Mouse (Mus musculus) CD4-positive, CD25-positive, alpha-beta regulatory T cell, adult 4 months (primary cell): ENCODE results near the gene Olfr458. TPM values are rescaled to one million over a fixed set of nuclear protein-coding genes. Genes with fewer than 3 reads are reported as not detected.
"Not testable (repeated sequence)": the region's sequence is repeated elsewhere in the genome, so short reads cannot be mapped to it uniquely, and the experiment has no call there.

Experiments
- ATAC-seq: one replicate; pipeline ENCODE4 v1.8.0; 2017
- polyA plus RNA-seq, 2 experiments: library from polyadenylated mRNA; unstranded; fragments of 100-300 nt; shearing (Covaris generic); gene quantifications; one replicate each; pipeline ENCODE4 v1.2.1; 2017

Gene Olfr458
- polyA plus RNA-seq, result not detected

DNA sequence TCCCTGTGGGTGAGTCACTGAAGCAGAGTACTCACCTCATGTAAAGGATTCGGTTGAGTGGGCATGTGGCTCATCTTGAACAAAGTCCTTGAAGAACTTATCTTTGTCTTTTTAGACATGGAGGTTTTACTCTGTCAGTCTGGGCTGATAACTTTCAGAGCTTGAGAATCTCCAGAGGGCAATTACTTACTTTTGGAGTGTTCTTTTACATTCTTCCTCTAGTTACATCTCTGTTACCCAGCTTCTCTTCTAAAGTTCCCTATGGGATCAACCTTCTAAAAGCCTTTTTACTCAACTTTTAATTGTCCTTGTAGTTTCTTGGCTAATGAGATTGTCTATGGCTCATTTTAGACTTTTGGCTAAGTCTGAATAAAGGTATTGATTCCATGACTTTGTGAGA lies at the start of gene Olfr458:
Gene Olfr458, minus strand, starts transcription at position 101 of the 400 bp plus-strand sequence.
- no peak for ATAC-seq

DNA sequence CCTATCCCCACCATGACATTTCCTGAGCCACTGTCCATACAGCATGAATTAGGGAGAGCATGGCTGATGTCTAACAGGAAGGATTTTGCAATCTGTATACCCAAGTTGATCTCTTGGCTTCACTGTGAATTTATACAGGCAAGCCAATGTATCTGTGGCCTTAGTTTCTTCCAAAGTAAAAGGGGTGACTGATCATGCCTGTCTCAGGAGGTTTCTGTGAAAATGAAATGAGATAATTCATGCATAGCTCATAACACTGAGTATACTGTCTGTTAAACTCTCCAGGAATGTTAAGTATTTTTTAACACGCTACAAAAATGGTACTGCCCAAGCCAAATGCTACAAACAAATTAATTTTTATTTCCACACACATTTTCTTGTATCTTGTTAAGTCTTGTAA lies 48.5 kb upstream of the Olfr458 start:
- no peak for ATAC-seq

DNA sequence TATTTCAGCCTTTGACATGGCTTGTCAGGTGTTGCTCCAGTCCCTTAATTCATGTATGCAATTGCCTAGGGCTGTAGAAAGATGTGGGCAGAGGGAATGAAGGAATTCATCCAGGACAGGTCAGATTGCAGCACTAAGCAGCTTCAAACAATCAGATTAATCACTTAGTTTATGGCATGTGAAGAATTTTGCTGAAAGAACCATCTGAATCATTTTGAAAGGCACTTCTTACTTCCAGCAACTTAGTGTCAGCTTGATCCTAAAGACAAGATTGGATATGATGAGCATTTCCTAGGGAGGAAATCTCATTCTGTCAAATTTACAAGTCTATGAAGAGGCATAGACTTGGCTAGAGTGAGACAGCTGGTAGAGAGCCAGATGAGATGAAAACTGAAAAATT lies 44.3 kb upstream of the Olfr458 start:
- ATAC-seq, result no peak

DNA sequence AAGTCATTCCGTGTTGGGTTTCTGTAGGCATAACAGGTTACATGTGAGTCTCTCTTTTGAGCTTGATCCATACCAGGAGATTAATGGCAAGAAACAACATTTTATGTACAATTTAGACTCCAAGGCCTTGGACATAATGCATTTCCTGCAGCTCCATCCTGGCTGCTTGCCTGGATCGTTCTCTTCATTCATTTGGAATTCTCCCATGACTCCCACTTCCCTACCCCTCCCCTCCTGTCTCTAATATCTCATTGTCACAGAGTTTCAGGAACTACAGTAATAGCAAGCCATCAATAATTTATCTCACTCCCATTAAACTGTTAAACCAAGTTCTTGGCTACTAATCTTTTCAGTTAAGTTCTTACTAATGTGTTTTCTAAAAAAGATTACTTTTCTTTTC lies 38.5 kb upstream of the Olfr458 start:
- no peak for ATAC-seq

DNA sequence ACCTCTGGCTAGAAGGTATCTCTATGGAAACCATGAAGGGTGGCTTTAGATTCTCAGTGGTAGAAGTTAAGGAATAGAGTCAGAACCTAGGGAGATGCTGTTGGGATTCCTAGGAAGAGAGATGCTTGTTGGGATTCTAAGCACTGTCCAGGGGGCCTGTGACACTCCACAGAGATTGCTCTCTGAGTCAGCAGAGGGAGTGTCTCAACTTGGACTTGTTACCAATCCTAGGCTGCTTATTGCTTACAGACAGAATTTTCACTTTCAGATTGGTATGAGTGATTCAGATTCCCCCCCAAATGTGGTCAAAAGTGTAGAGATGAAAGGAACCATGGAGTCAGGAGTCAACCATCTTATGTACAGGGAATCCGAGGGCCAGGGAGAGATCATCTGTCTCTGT lies 24.7 kb upstream of the Olfr458 start:
- no peak for ATAC-seq

DNA sequence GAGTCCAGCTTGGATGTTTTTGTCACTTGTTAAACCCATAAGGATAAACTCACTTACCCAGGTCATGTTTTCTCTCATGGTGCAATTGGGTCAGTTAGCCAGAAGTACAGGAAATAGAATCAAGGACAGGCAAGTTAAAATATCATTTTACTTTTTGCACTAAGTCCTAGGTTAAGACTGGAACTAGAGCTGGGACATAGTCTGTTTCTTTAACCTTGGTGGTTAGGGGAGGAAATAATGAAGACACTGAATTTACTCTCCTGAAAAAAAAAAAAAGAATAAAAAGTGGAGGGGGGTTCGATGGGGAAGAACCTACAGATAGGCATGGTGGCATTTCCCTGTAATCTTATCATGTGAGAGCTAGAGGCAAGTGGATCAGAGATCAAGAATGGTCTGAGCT lies 22.1 kb upstream of the Olfr458 start, which contains the start of gene Olfr456:
Gene Olfr456, minus strand, starts transcription at position 101 of the 400 bp plus-strand sequence.
- ATAC-seq, result no peak

DNA sequence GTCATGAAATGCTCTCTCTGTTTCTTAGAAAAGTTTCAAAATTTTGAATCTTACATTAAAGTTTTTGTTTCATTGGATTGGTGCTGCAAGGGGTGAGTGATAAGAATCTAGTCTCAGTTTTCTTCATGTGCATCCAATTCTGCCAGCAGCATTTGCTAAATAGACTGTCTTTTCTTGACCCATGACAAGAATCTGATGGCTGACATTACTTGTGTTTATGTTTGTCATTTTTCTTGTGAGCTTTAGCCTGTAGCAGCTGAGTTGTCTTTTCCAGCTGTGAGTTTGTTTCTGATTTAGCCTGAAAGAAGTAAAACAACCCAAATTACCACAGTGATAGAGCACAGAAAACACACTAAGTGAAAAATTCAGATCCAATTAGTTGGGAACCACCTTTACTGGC lies 19.6 kb upstream of the Olfr458 start:
- no peak for ATAC-seq

DNA sequence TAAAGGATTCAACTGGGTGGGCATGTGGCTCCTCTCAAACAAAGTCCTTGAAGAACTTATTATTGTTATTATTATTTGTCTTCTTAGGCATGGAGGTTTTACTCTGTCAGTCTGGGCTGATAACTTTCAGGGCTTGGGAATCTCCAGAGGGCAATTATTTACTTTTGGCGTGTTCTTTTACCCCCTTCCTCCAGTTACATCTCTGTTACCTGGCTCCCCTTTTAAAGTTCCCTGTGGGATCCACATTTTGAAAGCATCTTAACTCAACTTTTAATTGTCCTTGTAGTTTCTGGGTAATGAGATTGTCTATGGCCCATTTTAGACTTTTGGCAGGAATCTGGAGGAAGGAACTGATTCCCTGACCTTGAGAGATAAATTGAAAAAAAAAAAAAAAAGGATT lies 11.2 kb upstream of the Olfr458 start, which contains the start of gene Olfr457:
Gene Olfr457, minus strand, starts transcription at position 101 of the 400 bp plus-strand sequence.
- no peak for ATAC-seq

DNA sequence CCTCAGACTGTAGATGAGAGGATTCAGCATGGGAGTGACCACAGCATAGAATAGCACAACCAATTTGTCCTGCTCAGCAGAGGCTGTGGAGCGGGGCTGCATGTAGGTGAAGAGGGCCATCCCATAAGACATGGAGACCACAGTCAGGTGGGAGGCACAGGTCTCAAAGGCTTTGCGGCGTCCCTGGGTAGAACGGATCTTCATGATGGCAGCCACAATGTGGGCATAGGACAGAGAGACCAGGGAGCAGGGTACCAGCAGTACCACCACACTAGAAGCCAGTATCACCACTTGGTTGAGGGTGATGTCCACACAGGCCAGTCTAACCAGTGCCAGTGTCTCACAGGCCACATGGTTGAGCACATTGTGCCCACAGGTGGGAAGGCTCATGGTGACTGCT lies 6.3 kb upstream of the Olfr458 start:
- not testable (repeated sequence) for ATAC-seq

DNA sequence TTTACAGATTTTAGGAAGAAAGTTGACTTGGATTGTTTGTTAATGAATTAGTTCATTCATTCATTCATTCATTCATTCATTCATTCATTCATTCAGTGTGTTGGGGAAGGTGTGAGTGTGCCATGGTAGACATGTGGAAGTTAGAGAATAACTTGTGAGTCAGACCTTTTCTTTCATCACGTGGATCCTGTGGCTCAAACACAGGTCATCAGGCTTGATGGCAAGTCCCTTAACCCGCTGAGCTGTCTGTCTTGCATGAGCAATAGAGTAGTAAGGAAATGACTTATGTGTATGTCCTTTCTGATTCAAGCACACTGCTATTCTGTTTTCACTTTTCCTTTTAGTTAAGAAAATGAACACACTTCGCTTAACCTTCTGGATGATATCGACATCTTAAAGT lies 5.5 kb upstream of the Olfr458 start:
- no peak for ATAC-seq

DNA sequence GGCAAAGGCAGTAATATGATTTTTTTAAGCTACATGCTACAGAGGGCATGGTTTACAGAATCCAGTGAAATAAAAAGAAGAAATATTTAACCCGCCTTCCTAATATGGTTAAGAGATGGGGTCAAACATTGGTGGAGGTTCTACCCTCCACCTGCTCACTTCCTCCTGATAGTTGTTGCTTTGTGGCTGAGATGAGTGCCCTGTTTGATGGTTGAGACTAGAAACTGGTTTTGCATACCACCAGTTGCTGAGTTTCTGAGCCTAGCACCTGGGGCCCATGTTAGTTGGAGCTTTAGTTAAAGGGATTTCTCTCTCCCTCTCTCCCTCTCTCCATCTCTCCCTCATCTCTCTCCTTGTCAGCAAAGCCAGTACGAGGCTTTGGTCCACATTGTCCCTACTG lies 17.6 kb downstream of the Olfr458 start:
- no peak for ATAC-seq

DNA sequence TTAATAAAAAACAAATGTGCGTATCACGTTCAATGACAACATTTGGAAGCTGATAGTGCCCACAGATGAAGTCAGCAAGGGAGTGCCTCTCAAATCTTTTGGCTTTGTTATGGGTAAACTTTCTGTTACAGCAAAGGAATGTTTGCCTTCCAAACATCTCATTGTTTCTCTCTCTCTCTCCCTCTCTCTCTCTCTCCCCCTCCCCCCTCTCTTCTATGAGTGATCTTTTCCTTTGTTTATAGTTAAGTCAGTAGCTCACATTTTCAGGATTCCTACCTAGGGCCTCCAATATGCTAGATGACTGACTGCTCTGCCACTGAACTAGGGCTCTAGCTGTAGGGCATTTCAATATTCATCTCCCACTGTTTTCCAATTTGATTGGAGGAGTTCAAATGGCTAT lies 20.5 kb downstream of the Olfr458 start:
- no peak for ATAC-seq

DNA sequence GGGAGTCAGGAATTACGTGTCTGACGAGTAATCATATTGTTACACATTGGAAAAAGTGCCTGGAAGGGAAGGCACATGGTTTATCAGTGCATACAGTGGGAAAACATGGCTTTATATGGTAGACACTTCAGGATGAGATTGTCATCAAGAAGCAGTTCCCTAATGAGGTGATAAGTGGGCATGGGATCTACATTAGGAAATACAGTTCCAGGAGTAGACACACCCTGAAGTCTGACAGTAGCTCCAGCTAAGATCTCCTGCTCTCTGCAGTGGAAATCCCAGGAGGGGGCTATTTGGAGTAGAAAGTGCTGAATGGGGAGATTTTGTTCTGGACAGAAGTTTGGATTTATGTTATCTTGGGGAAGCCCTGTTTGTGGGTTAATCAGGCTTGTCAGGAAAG lies 23.6 kb downstream of the Olfr458 start:
- no peak for ATAC-seq

DNA sequence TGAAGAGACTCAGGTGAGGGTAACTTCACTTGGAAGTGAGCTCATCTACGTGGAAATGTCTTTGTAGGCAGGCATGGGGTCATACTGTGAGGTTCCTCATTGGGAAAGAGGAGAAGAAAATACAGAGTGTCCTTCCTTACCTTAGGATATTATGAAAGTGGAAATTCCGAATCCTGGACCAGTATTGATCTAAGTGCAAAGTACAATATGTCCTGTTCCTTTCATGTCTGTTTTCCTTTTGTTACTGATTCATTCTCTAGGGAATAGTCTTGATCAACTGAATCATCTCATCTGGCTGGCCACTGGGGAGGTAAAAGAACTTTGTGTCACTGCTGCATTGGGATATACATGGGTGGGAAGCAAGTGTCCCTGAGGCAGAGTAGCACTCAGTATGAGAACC lies 29.5 kb downstream of the Olfr458 start:
- no peak for ATAC-seq

DNA sequence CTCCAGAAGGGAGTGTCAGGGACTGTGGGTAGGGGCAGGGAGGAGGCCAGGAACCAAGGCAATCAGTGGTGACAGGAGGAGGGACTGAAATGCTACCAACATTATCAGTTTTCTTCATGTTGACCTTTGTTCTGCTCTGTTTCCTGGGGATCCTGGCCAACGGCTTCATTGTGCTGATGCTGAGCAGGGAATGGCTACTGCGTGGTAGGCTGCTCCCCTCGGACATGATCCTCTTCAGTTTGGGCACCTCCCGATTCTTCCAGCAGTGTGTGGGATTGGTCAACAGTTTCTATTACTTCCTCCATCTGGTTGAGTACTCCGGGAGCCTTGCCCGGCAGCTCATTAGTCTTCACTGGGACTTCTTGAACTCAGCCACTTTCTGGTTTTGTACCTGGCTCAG lies 30.6 kb downstream of the Olfr458 start, which contains the start of gene Tas2r126:
Gene Tas2r126, plus strand, starts transcription at position 90 of the 400 bp plus-strand sequence.
- no peak for ATAC-seq

DNA sequence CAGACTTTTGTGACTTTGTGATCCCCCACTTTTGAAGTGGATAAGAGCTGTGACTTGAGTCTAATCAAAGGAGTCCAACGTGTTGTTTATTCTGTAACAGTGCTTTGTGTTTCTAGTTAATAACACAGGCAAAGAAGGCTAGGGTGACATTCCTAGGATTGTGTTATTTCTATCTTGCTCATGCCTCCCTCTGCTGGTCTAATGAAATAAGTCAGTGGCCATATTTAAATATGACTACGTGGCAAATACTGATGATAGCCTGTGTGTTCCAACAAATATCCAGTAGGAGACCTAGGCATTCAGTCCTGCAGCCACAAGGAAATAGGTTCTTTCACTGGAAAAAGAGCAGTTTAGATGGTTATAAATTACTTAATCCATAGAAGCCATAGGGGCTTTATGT lies 31.4 kb downstream of the Olfr458 start:
- no peak for ATAC-seq

DNA sequence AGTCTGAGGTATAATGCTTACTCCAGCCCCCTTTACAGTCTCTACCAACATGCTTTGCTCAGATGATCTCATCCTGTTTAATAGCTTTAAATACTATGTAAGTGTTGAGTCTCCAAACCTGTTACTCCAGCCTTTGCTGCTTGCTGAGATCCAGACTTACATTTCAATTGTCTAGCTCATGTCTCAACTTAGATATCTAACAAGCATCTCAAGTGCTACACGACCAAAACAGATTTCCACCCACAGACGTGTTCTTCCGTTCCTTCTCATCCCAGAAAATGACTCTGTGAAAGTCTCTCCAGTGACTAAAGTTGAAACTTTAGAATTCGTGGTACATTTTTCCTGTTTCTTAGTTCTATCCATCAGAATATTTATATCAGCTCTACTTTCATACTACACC lies 38.7 kb downstream of the Olfr458 start:
- ATAC-seq, result no peak

DNA sequence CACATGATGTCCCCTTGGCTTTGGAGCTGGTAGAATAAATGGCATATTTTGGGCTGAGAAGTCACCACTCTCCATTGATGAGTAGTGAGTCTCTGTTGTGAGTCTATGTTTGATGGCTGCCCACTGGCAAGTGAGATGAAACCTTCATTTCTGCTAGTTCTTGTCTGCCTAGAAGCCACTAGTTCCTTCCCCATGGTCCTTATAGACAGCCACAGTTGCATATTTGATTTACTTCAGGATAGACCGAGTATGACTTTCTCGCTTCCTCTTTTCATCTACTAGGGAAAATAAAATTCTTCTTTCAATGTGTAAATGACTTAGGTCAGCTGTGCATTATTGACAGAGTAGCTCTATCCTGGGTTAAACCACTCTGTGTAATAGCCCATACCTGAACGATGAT lies 40.5 kb downstream of the Olfr458 start:
- no peak for ATAC-seq

DNA sequence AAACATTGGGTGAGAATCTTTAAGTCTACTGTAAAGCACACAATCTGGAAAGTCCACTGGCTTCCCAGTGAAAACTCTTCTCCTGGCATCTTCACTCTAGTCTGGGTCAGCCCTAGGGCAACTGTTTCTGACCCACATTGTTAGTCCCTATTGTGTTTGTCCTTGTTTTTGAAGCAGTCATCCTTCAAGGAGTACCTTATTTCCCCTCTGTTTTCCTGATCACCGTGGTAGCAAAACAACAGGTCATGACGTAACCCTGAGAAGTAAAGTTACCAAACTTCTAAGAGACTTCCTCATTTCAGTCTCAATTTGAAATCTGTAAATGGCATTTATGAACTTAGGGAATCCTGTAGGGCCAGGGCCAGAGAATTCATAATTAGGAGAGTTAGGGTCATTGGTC lies 43.6 kb downstream of the Olfr458 start:
- no peak for ATAC-seq

DNA sequence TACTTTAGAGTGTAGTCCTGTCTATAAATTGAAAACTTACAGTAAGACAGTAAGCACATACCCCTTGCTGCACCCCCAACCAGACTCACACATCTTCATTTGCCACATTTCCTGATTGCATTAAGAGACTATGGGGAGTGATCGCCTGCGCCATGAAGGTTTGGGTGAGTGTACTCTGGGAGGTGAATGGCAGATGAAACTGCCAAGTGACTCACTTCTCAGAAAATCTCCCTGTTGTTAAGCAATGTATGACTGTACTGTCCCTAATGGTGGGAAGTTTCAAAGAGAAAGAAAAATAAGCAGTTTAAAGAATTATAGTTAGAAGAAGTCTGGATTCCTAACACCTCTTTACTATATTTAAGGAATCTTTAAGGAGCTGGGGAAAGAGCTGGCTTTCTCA lies 45.6 kb downstream of the Olfr458 start:
- no peak for ATAC-seq

Other genes starting within 250 kb of the Olfr458 start
- gene Tas2r144, start 249.9 kb downstream of the Olfr458 start, polyA plus RNA-seq, result not detected
- 1 to 10 TPM; 4.9 to 7.9 TPM for gene Gstk1, start 219.3 kb downstream of the Olfr458 start, polyA plus RNA-seq
- gene Tmem139, start 203.2 kb downstream of the Olfr458 start, polyA plus RNA-seq, result not detected
- 10 to 100 TPM; 46.4 to 72.8 TPM for gene Casp2, start 200.2 kb downstream of the Olfr458 start, polyA plus RNA-seq
- gene Clcn1, start 178.5 kb downstream of the Olfr458 start, polyA plus RNA-seq, result not detected
- not detected for gene Fam131b, start 140.6 kb downstream of the Olfr458 start, polyA plus RNA-seq
- 10 to 100 TPM; 37.2 to 50.6 TPM for gene Zyx, start 115.6 kb downstream of the Olfr458 start, polyA plus RNA-seq
- gene Epha1, start 91.9 kb downstream of the Olfr458 start, polyA plus RNA-seq, result 1 to 10 TPM in 1 of 2 experiments, under 1 TPM in 1; 0.98 to 1.2 TPM
- gene Tas2r143, start 65.0 kb downstream of the Olfr458 start, polyA plus RNA-seq, result not detected
- gene Tas2r135, start 59.8 kb downstream of the Olfr458 start, polyA plus RNA-seq, result not detected
- not detected for gene Tas2r126, start 30.7 kb downstream of the Olfr458 start, polyA plus RNA-seq
- under 1 TPM in 1 of 2 experiments, not detected in 1; 0.42 TPM for gene Olfr457, start 11.1 kb upstream of the Olfr458 start, polyA plus RNA-seq
- not detected for gene Olfr456, start 22.0 kb upstream of the Olfr458 start, polyA plus RNA-seq
- gene Olfr455, start 82.4 kb upstream of the Olfr458 start, polyA plus RNA-seq, result not detected
- not detected for gene Tcaf3, start 132.5 kb upstream of the Olfr458 start, polyA plus RNA-seq
- not detected for gene Tcaf2, start 180.1 kb upstream of the Olfr458 start, polyA plus RNA-seq
- gene Tcaf1, start 244.9 kb upstream of the Olfr458 start, polyA plus RNA-seq, result not detected